Mouse (Mus musculus) liver, adult 2 months (tissue): ENCODE data around the gene Nfkbib.

ENCODE experiments used
- CTCF ChIP-seq: fragments of 200-500 bp; IDR thresholded peaks from 2 replicates; pipeline ENCODE4 v1.5.1; 2011; ENCODE audit warnings: low read depth, low read length, control low read depth
- POLR2A ChIP-seq: fragments of 200-500 bp; IDR thresholded peaks from 2 replicates; pipeline ENCODE4 v1.6.1; 2011; ENCODE audit warnings: low read length, control low read depth; ENCODE audit not compliant: insufficient read depth; ENCODE audit errors: extremely low read depth

GRCm38 (mm10) chr7:28787884-28788283 is 20.6 kb upstream of the Nfkbib start:
- TF ChIP-seq CTCF (no peak), POLR2A (no peak)
